Comparison of ENCODE assay signal across 7 mouse cellular contexts in the genomic region with DNA sequence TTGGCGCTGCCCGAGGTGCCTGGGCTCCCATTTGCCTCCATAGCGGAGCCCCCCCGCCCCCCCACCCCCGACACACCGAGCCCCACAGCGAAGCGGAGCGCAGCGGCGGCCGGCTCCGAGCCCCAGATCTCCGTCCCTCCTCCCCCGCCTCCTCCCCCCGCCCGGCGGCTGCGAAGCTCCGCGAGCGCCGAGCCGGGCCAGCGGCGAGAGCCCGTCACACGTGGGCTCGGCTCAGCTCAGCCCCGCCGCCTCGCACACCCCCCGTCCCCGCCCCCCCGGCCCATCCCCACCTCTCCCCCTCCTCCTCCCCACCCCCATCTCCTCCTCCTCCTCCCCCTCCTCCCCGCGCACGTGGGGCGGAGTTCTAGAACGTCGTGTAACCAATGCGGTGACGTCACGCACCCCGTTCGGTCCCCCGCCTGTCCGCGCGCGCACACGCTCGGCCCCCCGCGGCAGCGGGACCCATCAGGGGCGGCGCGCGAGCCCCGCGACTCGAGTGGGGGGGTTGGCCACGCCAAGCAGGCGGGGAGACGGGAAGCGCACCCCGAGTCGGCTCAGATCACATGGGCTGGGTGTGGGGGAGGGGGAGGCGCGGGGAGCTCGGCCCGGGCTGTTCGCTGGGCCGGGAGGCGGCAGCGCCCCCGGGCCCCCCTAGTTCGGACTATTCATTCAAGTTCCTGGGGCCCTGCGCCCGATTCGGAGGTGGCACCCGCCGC. TPM values are rescaled to one million over a fixed set of nuclear protein-coding genes. Genes with fewer than 3 reads are reported as not detected.
DNase-seq lines count a peak whose midpoint lies in the region; ATAC-seq and TF ChIP-seq lines count a peak whose summit lies in the region.

Gene Msi2, minus strand, starts transcription at position 464 of the 716 bp plus-strand sequence.

- peak within 1 kb of the TSS; percentile 99 for H3K9ac ChIP-seq in embryonic facial prominence, embryonic 11.5 days (replicated peaks; ENCODE audit: low read length)
- peak within 1 kb of the TSS; percentile 98 for H3K9ac ChIP-seq in limb, embryonic 12.5 days (replicated peaks)
- H3K9ac ChIP-seq in midbrain, embryonic 15.5 days = peak within 1 kb of the TSS; percentile 99

- no peaks in the 10 kb centered on the region for H3K27me3 ChIP-seq in embryonic facial prominence, embryonic 11.5 days (ENCODE audit: control insufficient read depth, insufficient read depth, low read length)
- no peaks in the 10 kb centered on the region for H3K27me3 ChIP-seq in limb, embryonic 12.5 days
- H3K27me3 ChIP-seq in midbrain, embryonic 15.5 days (replicated peaks) = no peaks in the 10 kb centered on the region
- H3K27me3 ChIP-seq in spleen, adult 2 months (ENCODE audit: control insufficient read depth, insufficient read depth, low read length) = no peaks in the 10 kb centered on the region

- TF ChIP-seq CTCF in spleen, adult 2 months (IDR thresholded peaks at IDR 0.05; ENCODE audit: extremely low read depth, insufficient read depth, insufficient read length, insufficient replicate concordance) = no peak

- H3K27ac ChIP-seq in embryonic facial prominence, embryonic 11.5 days (replicated peaks; ENCODE audit: low read depth, low read length) = peak within 1 kb of the TSS; percentile 86
- H3K27ac ChIP-seq in limb, embryonic 12.5 days = peak within 1 kb of the TSS; percentile 93
- H3K27ac ChIP-seq in midbrain, embryonic 15.5 days = peak within 1 kb of the TSS; percentile 92
- peak within 1 kb of the TSS; percentile 64 for H3K27ac ChIP-seq in spleen, adult 2 months (ENCODE audit: insufficient read depth, low read length)

- no peak for TF ChIP-seq POLR2A in spleen, adult 2 months (IDR thresholded peaks at IDR 0.05; ENCODE audit: low read depth, low read length)

- no peaks in the 10 kb centered on the region for H3K36me3 ChIP-seq in embryonic facial prominence, embryonic 11.5 days (replicated peaks; ENCODE audit: control insufficient read depth, insufficient read depth, low read depth, low read length)
- no peaks in the 10 kb centered on the region for H3K36me3 ChIP-seq in limb, embryonic 12.5 days
- H3K36me3 ChIP-seq in midbrain, embryonic 15.5 days (replicated peaks) = no peaks in the 10 kb centered on the region
- no peaks in the 10 kb centered on the region for H3K36me3 ChIP-seq in spleen, adult 2 months (ENCODE audit: control insufficient read depth, insufficient read depth, low read length)

- WGBS in embryonic facial prominence, embryonic 11.5 days = 0% methylated on average over 25 of the region's 84 CpGs
- WGBS in limb, embryonic 12.5 days = under 1% methylated on average over 48 of the region's 84 CpGs
- WGBS in midbrain, embryonic 15.5 days = under 1% methylated on average over 44 of the region's 84 CpGs
- 2% methylated on average over 59 of the region's 84 CpGs for WGBS in spleen, adult 2 months

- H3K9me3 ChIP-seq in embryonic facial prominence, embryonic 11.5 days (replicated peaks; ENCODE audit: control insufficient read depth, low read length) = no peaks in the 10 kb centered on the region
- H3K9me3 ChIP-seq in limb, embryonic 12.5 days = no peaks in the 10 kb centered on the region
- no peaks in the 10 kb centered on the region for H3K9me3 ChIP-seq in midbrain, embryonic 15.5 days

- peak within 1 kb of the TSS; percentile 97 for H3K4me3 ChIP-seq in embryonic facial prominence, embryonic 11.5 days (ENCODE audit: low read depth, low read length)
- peak within 1 kb of the TSS; percentile 93 for H3K4me3 ChIP-seq in limb, embryonic 12.5 days (replicated peaks)
- peak within 1 kb of the TSS; percentile 98 for H3K4me3 ChIP-seq in midbrain, embryonic 15.5 days
- peak within 1 kb of the TSS; percentile 75 for H3K4me3 ChIP-seq in spleen, adult 2 months (ENCODE audit: extremely low read depth, insufficient read depth, insufficient read length)

- peak; percentile 96 for DNase-seq in adrenal gland, postnatal 14 days
- peak; percentile 95 for DNase-seq in embryonic facial prominence, embryonic 11.5 days (ENCODE audit: low spot score)
- DNase-seq in kidney, adult 18-20 months = peak; percentile 93
- DNase-seq in spleen, adult 2 months (ENCODE audit: low read depth in 1 of 2, low spot score in 2 of 2) = peak; percentile 87 to 90

- peak; percentile 77 for ATAC-seq in embryonic facial prominence, embryonic 11.5 days (replicated peaks; ENCODE audit: insufficient number of reproducible peaks, low FRiP score, low TSS enrichment, low read depth)
- ATAC-seq in granulocyte monocyte progenitor cell, adult 5-6 weeks (replicated peaks; ENCODE audit: poor library complexity, severe bottlenecking) = peak; percentile 81
- ATAC-seq in limb, embryonic 12.5 days (ENCODE audit: insufficient number of reproducible peaks, insufficient read depth, low FRiP score, low TSS enrichment, low read depth) = peak; percentile 76
- ATAC-seq in midbrain, embryonic 15.5 days (replicated peaks) = peak; percentile 87

- H3K4me2 ChIP-seq in embryonic facial prominence, embryonic 11.5 days (ENCODE audit: low read depth, low read length) = peak within 1 kb of the TSS; percentile 92
- H3K4me2 ChIP-seq in limb, embryonic 12.5 days = peak within 1 kb of the TSS; percentile 83
- H3K4me2 ChIP-seq in midbrain, embryonic 15.5 days = peak within 1 kb of the TSS; percentile 74

- H3K4me1 ChIP-seq in embryonic facial prominence, embryonic 11.5 days (ENCODE audit: control insufficient read depth, insufficient read depth, low read length) = peaks cover 2% of the 10 kb centered on the region; the same call in 1 of the 2 replicates
- peaks cover 39% of the 10 kb centered on the region for H3K4me1 ChIP-seq in limb, embryonic 12.5 days (replicated peaks)
- peaks cover 53% of the 10 kb centered on the region for H3K4me1 ChIP-seq in midbrain, embryonic 15.5 days
- H3K4me1 ChIP-seq in spleen, adult 2 months (ENCODE audit: control insufficient read depth, insufficient read depth, insufficient read length) = peaks cover 5% of the 10 kb centered on the region

RNA-seq across cellular contexts. Expression of gene Msi2, which starts in this region (rescaled TPM):
- 181 and 193 TPM in 2 replicates for total RNA-seq in adrenal gland, postnatal 14 days (2021)
- 13.4 and 15.0 TPM in 2 replicates for polyA plus RNA-seq in embryonic facial prominence, embryonic 11.5 days (2014; fragmentation: Nextera tagmentation; extraction: Ambion mirVana)
- 35.2 and 39.6 TPM in 2 replicates for total RNA-seq in granulocyte monocyte progenitor cell, adult 5-6 weeks (2014; fragmentation: Nextera tagmentation)
- 33.6 and 34.7 TPM in 2 replicates for total RNA-seq in granulocyte monocyte progenitor cell, adult 5-6 weeks (2017)
- polyA plus RNA-seq in limb, embryonic 12.5 days (2016; fragmentation: Nextera tagmentation; extraction: Ambion mirVana) = 16.8 and 24.0 TPM in 2 replicates
- 32.0 and 33.6 TPM in 2 replicates for polyA plus RNA-seq in midbrain, embryonic 15.5 days (2015; fragmentation: Nextera tagmentation; extraction: Ambion mirVana)
- polyA plus RNA-seq in spleen, adult 2 months (2012; rRNA removed) = 14.2 and 18.5 TPM in 2 replicates

Comparison
In these comparisons a context has a peak if more than half of its experiments do, and no peak if none do; other contexts are left out.
1. Peak in every context shown above with its lines: DNase-seq, ATAC-seq, H3K4me3 ChIP-seq and H3K27ac ChIP-seq.